In the genomic region with DNA sequence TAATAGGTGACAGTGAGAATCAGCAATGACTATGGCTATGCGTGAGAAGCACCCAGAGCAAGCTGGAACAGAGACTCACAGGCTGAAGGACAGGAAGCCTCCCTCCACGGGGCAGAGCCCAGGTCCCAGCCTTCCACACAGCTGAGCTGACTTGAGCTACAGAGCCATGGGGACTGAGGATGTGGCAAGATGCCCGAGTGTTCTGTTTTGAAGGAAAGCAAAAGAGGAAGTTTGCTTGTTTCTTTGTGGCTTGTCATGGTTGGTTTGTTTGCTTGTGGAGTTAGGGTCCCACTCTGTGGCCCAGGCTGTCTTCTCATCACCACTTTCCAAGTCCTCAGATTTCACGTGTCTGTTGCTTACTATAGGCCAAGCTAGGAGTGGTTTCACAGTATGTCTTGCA, we compare ENCODE assay signal across 21 mouse cellular contexts. TPM values are rescaled to one million over a fixed set of nuclear protein-coding genes. Genes with fewer than 3 reads are reported as not detected.
DNase-seq lines count a peak whose midpoint lies in the region; ATAC-seq and TF ChIP-seq lines count a peak whose summit lies in the region.
"Had no signal": no experiment of that assay in that cellular context is flagged by ENCODE, and none has a peak within 500 bp of the region (broad histone marks: within the 10 kb centered on the region; RNA-seq: fewer than 3 reads in every experiment).

No protein-coding gene starts in this region.

- no peak overlapping the region for H3ac ChIP-seq in C2C12 (ENCODE audit: control insufficient read depth, insufficient read length, low read depth)

- H3K79me3 ChIP-seq in C2C12 (ENCODE audit: low read depth): no peaks in the 10 kb centered on the region

- H3K27ac ChIP-seq in midbrain, embryonic 15.5 days: 0 out of 2 replicates have a peak overlapping the region, but pooled peaks have one; percentile 96
- H3K27ac ChIP-seq in midbrain, embryonic 11.5 days (ENCODE audit: low read depth, low read length): no peak overlapping the region
- no peak overlapping the region for H3K27ac ChIP-seq in liver, embryonic 11.5 days (ENCODE audit: low read depth, low read length)
- H3K27ac ChIP-seq: embryonic facial prominence, embryonic 10.5 days; heart, embryonic 15.5 days had no signal

- TF ChIP-seq CTCF in C2C12 (IDR thresholded peaks at IDR 0.05; ENCODE audit: control insufficient read depth, insufficient read depth, insufficient read length): no peak

- H3K4me3 ChIP-seq in midbrain, embryonic 15.5 days: no peak overlapping the region
- no peak overlapping the region for H3K4me3 ChIP-seq in midbrain, embryonic 11.5 days (ENCODE audit: low read depth, low read length)
- peak overlapping the region; percentile 11 for H3K4me3 ChIP-seq in C2C12 (ENCODE audit: insufficient read depth, poor library complexity, severe bottlenecking)
- H3K4me3 ChIP-seq in liver, embryonic 11.5 days (ENCODE audit: low read depth, low read length): no peak overlapping the region
- H3K4me3 ChIP-seq: embryonic facial prominence, embryonic 10.5 days; forebrain, embryonic 13.5 days; heart, embryonic 15.5 days; hindbrain, embryonic 15.5 days had no signal

- H3K9me3 ChIP-seq in midbrain, embryonic 15.5 days: no peaks in the 10 kb centered on the region
- no peaks in the 10 kb centered on the region for H3K9me3 ChIP-seq in midbrain, embryonic 11.5 days (ENCODE audit: control insufficient read depth, low read length)
- H3K9me3 ChIP-seq in liver, embryonic 11.5 days (ENCODE audit: control insufficient read depth, low read length): no peaks in the 10 kb centered on the region
- H3K9me3 ChIP-seq: embryonic facial prominence, embryonic 10.5 days; forebrain, embryonic 13.5 days; heart, embryonic 15.5 days; hindbrain, embryonic 15.5 days had no signal

- WGBS in midbrain, embryonic 15.5 days: 78% methylated on average over 4 of the region's 4 CpGs
- whole genome bisulfite sequencing in midbrain, embryonic 11.5 days: 81% methylated on average over 4 of the region's 4 CpGs
- WGBS in liver, embryonic 11.5 days: 41% methylated on average over 4 of the region's 4 CpGs

- peaks cover 31% of the 10 kb centered on the region for H3K4me1 ChIP-seq in midbrain, embryonic 15.5 days
- peaks cover 21% of the 10 kb centered on the region for H3K4me1 ChIP-seq in midbrain, embryonic 11.5 days (ENCODE audit: control insufficient read depth, insufficient read depth, low read length)
- H3K4me1 ChIP-seq in liver, embryonic 11.5 days (replicated peaks; ENCODE audit: control insufficient read depth, insufficient read depth, low read length): peaks cover 15% of the 10 kb centered on the region

- H3K9ac ChIP-seq in midbrain, embryonic 15.5 days: no peak overlapping the region
- H3K9ac ChIP-seq in midbrain, embryonic 11.5 days (ENCODE audit: low read length): no peak overlapping the region
- no peak overlapping the region for H3K9ac ChIP-seq in liver, embryonic 11.5 days (ENCODE audit: low read depth, low read length)
- H3K9ac ChIP-seq: forebrain, embryonic 13.5 days; heart, embryonic 15.5 days; hindbrain, embryonic 15.5 days had no signal

- H3K4me2 ChIP-seq in midbrain, embryonic 15.5 days: no peak overlapping the region
- H3K4me2 ChIP-seq in midbrain, embryonic 11.5 days: no peak overlapping the region
- no peak overlapping the region for H3K4me2 ChIP-seq in liver, embryonic 11.5 days
- H3K4me2 ChIP-seq: heart, embryonic 11.5 days; heart, embryonic 15.5 days; hindbrain, embryonic 15.5 days had no signal

- H3K27me3 ChIP-seq in midbrain, embryonic 15.5 days (replicated peaks): peaks cover 10% of the 10 kb centered on the region; the same call in 1 of the 2 replicates
- peaks cover 43% of the 10 kb centered on the region for H3K27me3 ChIP-seq in midbrain, embryonic 11.5 days (ENCODE audit: control insufficient read depth, insufficient read depth, low read length)
- peaks cover 51% of the 10 kb centered on the region for H3K27me3 ChIP-seq in C2C12 (ENCODE audit: control insufficient read depth, insufficient read depth, insufficient read length)
- H3K27me3 ChIP-seq in liver, embryonic 11.5 days (replicated peaks; ENCODE audit: control insufficient read depth, insufficient read depth, low read length): peaks cover 52% of the 10 kb centered on the region
- H3K27me3 ChIP-seq: hindbrain, embryonic 15.5 days had no signal

- no peaks in the 10 kb centered on the region for H3K36me3 ChIP-seq in midbrain, embryonic 15.5 days (replicated peaks)
- H3K36me3 ChIP-seq in midbrain, embryonic 11.5 days (ENCODE audit: control insufficient read depth, insufficient read depth, low read length): no peaks in the 10 kb centered on the region
- H3K36me3 ChIP-seq in C2C12 (ENCODE audit: control insufficient read depth, insufficient read depth): no peaks in the 10 kb centered on the region
- H3K36me3 ChIP-seq in liver, embryonic 11.5 days (ENCODE audit: control insufficient read depth, insufficient read depth, low read length): no peaks in the 10 kb centered on the region
- H3K36me3 ChIP-seq: embryonic facial prominence, embryonic 10.5 days; heart, embryonic 15.5 days; hindbrain, embryonic 15.5 days had no signal

- ATAC-seq in midbrain, embryonic 15.5 days (replicated peaks): no peak
- ATAC-seq in midbrain, embryonic 11.5 days (ENCODE audit: low FRiP score): no peak
- ATAC-seq in common myeloid progenitor, adult 5-6 weeks (replicated peaks; ENCODE audit: low read depth, poor library complexity, severe bottlenecking): peak; percentile 19; the same call in 1 of the 2 replicates
- ATAC-seq in liver, embryonic 11.5 days (replicated peaks; ENCODE audit: low FRiP score): no peak
- ATAC-seq: forebrain, embryonic 13.5 days; intestine, embryonic 16.5 days had no signal

- no peak for DNase-seq in midbrain, embryonic 11.5 days (ENCODE audit: low spot score, missing footprints)
- no peak for DNase-seq in B cell, adult 2 months
- DNase-seq in heart, adult 9 months (ENCODE audit: low spot score in 2 of 2): no peak
- DNase-seq in liver, embryonic 11.5 days (ENCODE audit: low spot score): no peak
- DNase-seq: adrenal gland, postnatal 10 days; cerebellum, adult 11 months; cerebellum, adult 9-11 months; cerebellum, postnatal 36 days; gastrocnemius, postnatal 36 days; heart, adult 18-20 months; heart, postnatal 14 days had no signal

- H3K79me2 ChIP-seq in C2C12 (ENCODE audit: control insufficient read depth, insufficient read depth): no peaks in the 10 kb centered on the region

TF ChIP-seq in C2C12, 6 proteins besides CTCF, POLR2A, EP300 and RAD21:
- TF ChIP-seq MYOD1 (IDR thresholded peaks at IDR 0.05; ENCODE audit: control insufficient read depth, insufficient read length, low read depth) (no peak), MYOG (IDR thresholded peaks at IDR 0.05; ENCODE audit: control insufficient read depth, extremely low read depth, insufficient read length) (no peak), CEBPB (IDR thresholded peaks at IDR 0.05; ENCODE audit: low read depth) (no peak), MAX (IDR thresholded peaks at IDR 0.05) (no peak), USF1 (IDR thresholded peaks at IDR 0.05; ENCODE audit: low read depth) (no peak), FOSL1 (IDR thresholded peaks at IDR 0.05; ENCODE audit: insufficient read depth, low read length, poor library complexity, severe bottlenecking) (no peak)

RNA-seq across cellular contexts. Expression of a gene that starts 2.2 kb away (rescaled TPM):
- polyA plus RNA-seq in midbrain, embryonic 15.5 days (2015; fragmentation: Nextera tagmentation; extraction: Ambion mirVana): 29.2 and 30.8 TPM in 2 replicates
- 2.9 and 3.3 TPM in 2 replicates for polyA plus RNA-seq in midbrain, embryonic 11.5 days (2014; fragmentation: Nextera tagmentation; extraction: Ambion mirVana)
- not detected for polyA plus RNA-seq in C2C12 (2012; fragmentation: generic; extraction: Trizol)
- not detected in 2 replicates for total RNA-seq in common myeloid progenitor, adult 5-6 weeks (2017)
- polyA plus RNA-seq in liver, embryonic 11.5 days (2014; fragmentation: Nextera tagmentation; extraction: Ambion mirVana): 0.05 TPM in 1 of 2 replicates, not detected in the other
- total RNA-seq: hematopoietic stem cell, adult 5-6 weeks had no signal

RNA-seq across cellular contexts. Expression of a gene that starts 39.0 kb away (rescaled TPM):
- polyA plus RNA-seq in midbrain, embryonic 15.5 days (2015; fragmentation: Nextera tagmentation; extraction: Ambion mirVana): 0.17 and 0.37 TPM in 2 replicates
- 2.1 and 2.2 TPM in 2 replicates for polyA plus RNA-seq in midbrain, embryonic 11.5 days (2014; fragmentation: Nextera tagmentation; extraction: Ambion mirVana)
- polyA plus RNA-seq in C2C12 (2012; fragmentation: generic; extraction: Trizol): 1.5 TPM
- total RNA-seq in common myeloid progenitor, adult 5-6 weeks (2017): not detected in 2 replicates
- polyA plus RNA-seq in liver, embryonic 11.5 days (2014; fragmentation: Nextera tagmentation; extraction: Ambion mirVana): 3.6 and 3.8 TPM in 2 replicates
- total RNA-seq: hematopoietic stem cell, adult 5-6 weeks had no signal
